Mouse (Mus musculus) left cerebral cortex, postnatal 14 days (tissue): ENCODE data around the gene Nat8. TPM values are rescaled to one million over a fixed set of nuclear protein-coding genes. Genes with fewer than 3 reads are reported as not detected.

Experiments used
- microRNA-seq, 2 experiments: library from miRNA; unstranded; fragments of <30 nt; microRNA quantifications; one replicate each; pipeline ENCODE4 v1.2.0; 2022
- total RNA-seq, 2 experiments: library from RNA; stranded (reverse); gene quantifications; 2 replicates each; pipeline ENCODE4 v1.2.3; 2021

Gene Nat8
- total RNA-seq, 2 experiments from 2014 or later = 1.2 to 2.0 TPM

Small RNA genes lying within 50 kb of the gene (microRNA-seq; reads per million reads assigned to microRNA genes)
- 0 reads per million in 2 experiments for gene Mir6375

Other genes starting within 250 kb of the Nat8 start
- gene Alms1, start 244.6 kb downstream of the Nat8 start, total RNA-seq = 1 to 10 TPM; 7.6 to 9.4 TPM
- gene Nat8f7, start 118.9 kb downstream of the Nat8 start, total RNA-seq = 1 to 10 TPM; 2.0 to 2.2 TPM
- 1 to 10 TPM; 1.8 TPM for gene Nat8f3, start 66.3 kb downstream of the Nat8 start, total RNA-seq
- 1 to 10 TPM; 1.0 to 1.1 TPM for gene Nat8f6, start 11.1 kb downstream of the Nat8 start, total RNA-seq
- 1 to 10 TPM; 2.2 to 3.1 TPM for gene Nat8f5, start 11.1 kb downstream of the Nat8 start, total RNA-seq
- gene Nat8f2, start 37.1 kb upstream of the Nat8 start, total RNA-seq = 1 to 10 TPM in 1 of 2 experiments, under 1 TPM in 1; 0.76 to 1.1 TPM
- 1 to 10 TPM; 3.9 to 4.2 TPM for gene Nat8f4, start 72.8 kb upstream of the Nat8 start, total RNA-seq
- 10 to 100 TPM; 48.9 to 52.2 TPM for gene Tprkb, start 79.8 kb upstream of the Nat8 start, total RNA-seq
- gene Nat8f1, start 83.6 kb upstream of the Nat8 start, total RNA-seq = 10 to 100 TPM; 17.4 to 18.8 TPM
- 10 to 100 TPM; 75.4 to 78.5 TPM for gene Dusp11, start 129.6 kb upstream of the Nat8 start, total RNA-seq
- gene Figla, start 184.1 kb upstream of the Nat8 start, total RNA-seq = not detected
- 100 to 1,000 TPM; 225 to 236 TPM for gene Add2, start 196.6 kb upstream of the Nat8 start, total RNA-seq